Mouse (Mus musculus) MEL (cell line): ENCODE results near the gene Ybx2. TPM values are rescaled to one million over a fixed set of nuclear protein-coding genes. Genes with fewer than 3 reads are reported as not detected.

ENCODE experiments used
- DNase-seq: peaks from one replicate; pipeline ENCODE4 v3.0.0; 2011; ENCODE audit warnings: low read depth, low spot score
- H3K27ac ChIP-seq: 2 replicates; pipeline ENCODE4 v1.5.1; 2012; ENCODE audit warnings: low read depth, mild to moderate bottlenecking, control low read depth, low read length, moderate library complexity; ENCODE audit not compliant: control insufficient read depth
- H3K27me3 ChIP-seq, 2 experiments: fragments of 150-350 bp in 1 of 2; sonication (generic) in 1 of 2; 2 replicates each; pipeline ENCODE4 v1.6.1; 2012; ENCODE audit warnings: low read length in 2 of 2, mild to moderate bottlenecking in 2 of 2, improper control_type of control experiment in 1 of 2, moderate library complexity in 1 of 2; ENCODE audit not compliant: insufficient read depth in 2 of 2, control insufficient read depth in 1 of 2
- H3K36me3 ChIP-seq, 2 experiments: 2 replicates each; pipeline ENCODE4 v1.6.1; 2012 to 2014; ENCODE audit warnings: low read length in 2 of 2, improper control_type of control experiment in 1 of 2, inconsistent platforms in 1 of 2, mild to moderate bottlenecking in 1 of 2; ENCODE audit not compliant: insufficient read depth in 2 of 2, control insufficient read depth in 1 of 2
- H3K4me1 ChIP-seq, 2 experiments: fragments of 150-350 bp in 1 of 2; sonication (generic) in 1 of 2; 2 replicates each; pipeline ENCODE4 v1.6.1; 2012; ENCODE audit warnings: low read length in 2 of 2, improper control_type of control experiment in 1 of 2, mild to moderate bottlenecking in 1 of 2; ENCODE audit not compliant: insufficient read depth in 2 of 2, control insufficient read depth in 1 of 2
- H3K4me3 ChIP-seq, 2 experiments: fragments of 150-350 bp in 1 of 2; sonication (generic) in 1 of 2; 2 replicates each; pipeline ENCODE4 v1.5.1; 2012; ENCODE audit warnings: low read depth in 2 of 2, low read length in 2 of 2, mild to moderate bottlenecking in 2 of 2, moderate library complexity in 2 of 2, control low read depth in 1 of 2, improper control_type of control experiment in 1 of 2; ENCODE audit not compliant: control insufficient read depth in 1 of 2, insufficient read depth in 1 of 2
- H3K79me2 ChIP-seq: 2 replicates; pipeline ENCODE4 v1.6.1; 2012; ENCODE audit warnings: mild to moderate bottlenecking, low read length, moderate library complexity; ENCODE audit not compliant: control insufficient read depth, poor library complexity, insufficient read depth
- H3K9ac ChIP-seq: 2 replicates; pipeline ENCODE4 v1.6.1; 2012; ENCODE audit warnings: low read depth, mild to moderate bottlenecking, control low read depth, low read length, moderate library complexity; ENCODE audit not compliant: control insufficient read depth, poor library complexity, severe bottlenecking
- H3K9me3 ChIP-seq: fragments of 150-350 bp; sonication (generic); replicated peaks from 2 replicates; pipeline ENCODE4 v1.6.1; 2012; ENCODE audit warnings: mild to moderate bottlenecking, low read length, improper control_type of control experiment, moderate library complexity; ENCODE audit not compliant: insufficient read depth
- CHD1 ChIP-seq: IDR thresholded peaks from 2 replicates; pipeline ENCODE4 v1.6.1; 2012; ENCODE audit warnings: low read depth, mild to moderate bottlenecking, inconsistent platforms, low read length, improper control_type of control experiment
- CTCF ChIP-seq, 3 experiments: IDR thresholded peaks in 2 of 3; conservative IDR thresholded peaks in 1 of 3; 2 replicates each; pipeline ENCODE4 v1.5.1; 2011 to 2012; ENCODE audit warnings: low read length in 3 of 3, low read depth in 2 of 3, mild to moderate bottlenecking in 2 of 3, improper control_type of control experiment in 1 of 3, inconsistent platforms in 1 of 3, mixed read lengths in 1 of 3, moderate library complexity in 1 of 3; ENCODE audit not compliant: control insufficient read depth in 1 of 3, insufficient read depth in 1 of 3, poor library complexity in 1 of 3, severe bottlenecking in 1 of 3
- E2F4 ChIP-seq: IDR thresholded peaks from 2 replicates; pipeline ENCODE4 v1.6.1; 2011; ENCODE audit warnings: low read depth, low read length, improper control_type of control experiment, borderline replicate concordance
- EP300 ChIP-seq, 2 experiments: IDR thresholded peaks; 2 replicates each; pipeline ENCODE4 v1.6.1; 2011; ENCODE audit warnings: improper control_type of control experiment in 2 of 2, low read length in 2 of 2, low read depth in 1 of 2, mild to moderate bottlenecking in 1 of 2
- GABPA ChIP-seq: IDR thresholded peaks from 2 replicates; pipeline ENCODE4 v1.6.1; 2012; ENCODE audit warnings: low read depth, mild to moderate bottlenecking, inconsistent platforms, low read length, improper control_type of control experiment, moderate library complexity
- HCFC1 ChIP-seq: IDR thresholded peaks from 2 replicates; pipeline ENCODE4 v1.6.1; 2012; ENCODE audit warnings: low read depth, mild to moderate bottlenecking, inconsistent platforms, low read length, improper control_type of control experiment, moderate library complexity
- JUND ChIP-seq: IDR thresholded peaks from 2 replicates; pipeline ENCODE4 v1.6.1; 2011; ENCODE audit warnings: low read depth, mild to moderate bottlenecking, improper control_type of control experiment, low read length
- KAT2A ChIP-seq: conservative IDR thresholded peaks from 2 replicates; pipeline ENCODE4 v1.6.1; 2012; ENCODE audit warnings: low read depth, low read length, improper control_type of control experiment, inconsistent platforms
- MAX ChIP-seq: IDR thresholded peaks from 2 replicates; pipeline ENCODE4 v1.6.1; 2011; ENCODE audit warnings: low read length, improper control_type of control experiment
- MAZ ChIP-seq: IDR thresholded peaks from 2 replicates; pipeline ENCODE4 v1.6.1; 2012; ENCODE audit warnings: low read depth, mild to moderate bottlenecking, inconsistent platforms, low read length, improper control_type of control experiment
- MEF2A ChIP-seq: IDR thresholded peaks from 2 replicates; pipeline ENCODE4 v1.6.1; 2014; ENCODE audit warnings: low read depth, mild to moderate bottlenecking, inconsistent platforms, low read length, improper control_type of control experiment; ENCODE audit not compliant: poor library complexity, insufficient replicate concordance, severe bottlenecking; ENCODE audit errors: extremely low read depth
- MYB ChIP-seq: IDR thresholded peaks from 2 replicates; pipeline ENCODE4 v1.6.1; 2011; ENCODE audit warnings: mild to moderate bottlenecking, low read depth, low read length, improper control_type of control experiment
- MYC ChIP-seq: IDR thresholded peaks from 2 replicates; pipeline ENCODE4 v1.6.1; 2011; ENCODE audit warnings: low read depth, mild to moderate bottlenecking, low read length, improper control_type of control experiment, moderate library complexity
- POLR2A ChIP-seq, 2 experiments: IDR thresholded peaks; 2 replicates each; pipeline ENCODE4 v1.6.1; 2011 to 2012; ENCODE audit warnings: low read length in 2 of 2, mild to moderate bottlenecking in 2 of 2, control low read depth in 1 of 2, improper control_type of control experiment in 1 of 2, low read depth in 1 of 2, moderate library complexity in 1 of 2; ENCODE audit not compliant: control insufficient read depth in 1 of 2, insufficient read depth in 1 of 2, poor library complexity in 1 of 2
- RAD21 ChIP-seq: IDR thresholded peaks from 2 replicates; pipeline ENCODE4 v1.6.1; 2011; ENCODE audit warnings: mild to moderate bottlenecking, low read depth, low read length, improper control_type of control experiment
- UBTF ChIP-seq: IDR thresholded peaks from 2 replicates; pipeline ENCODE4 v1.6.1; 2012; ENCODE audit warnings: low read depth, mild to moderate bottlenecking, inconsistent platforms, low read length, improper control_type of control experiment, moderate library complexity, borderline replicate concordance; ENCODE audit not compliant: insufficient read depth
- USF2 ChIP-seq, 2 experiments: IDR thresholded peaks; 2 replicates each; pipeline ENCODE4 v1.6.1; 2011 to 2012; ENCODE audit warnings: improper control_type of control experiment in 2 of 2, low read length in 2 of 2, borderline replicate concordance in 1 of 2, inconsistent platforms in 1 of 2, low read depth in 1 of 2, mild to moderate bottlenecking in 1 of 2; ENCODE audit not compliant: insufficient read depth in 1 of 2
- ZMIZ1 ChIP-seq: IDR thresholded peaks from 2 replicates; pipeline ENCODE4 v1.6.1; 2012; ENCODE audit warnings: low read depth, mild to moderate bottlenecking, inconsistent platforms, low read length, improper control_type of control experiment, moderate library complexity
- ZNF384 ChIP-seq: IDR thresholded peaks from 2 replicates; pipeline ENCODE4 v1.6.1; 2012; ENCODE audit warnings: low read depth, mild to moderate bottlenecking, inconsistent platforms, low read length, improper control_type of control experiment
- polyA plus RNA-seq, 2 experiments: library from polyadenylated mRNA; stranded (reverse) in 1 of 2; unstranded in 1 of 2; fragments of >175 nt in 1 of 2; fragments of >200 nt in 1 of 2; gene quantifications; 2 replicates each; pipeline versions ENCODE4 v1.2.1 to v1.2.4; 2012; ENCODE audit warnings: low replicate concordance in 2 of 2, low read depth in 1 of 2; ENCODE audit not compliant: insufficient read length in 2 of 2, insufficient read depth in 1 of 2, missing spikeins in 1 of 2
- total RNA-seq: library from RNA; depleted of rRNA; stranded (reverse); fragments of 300-350 nt; gene quantifications from 2 replicates; pipeline ENCODE4 v1.2.3, GENCODE M21; 2012

Ybx2 gene
- total and polyA plus RNA-seq, 3 experiments = 0.50 to 0.92 TPM; not detected in 1

GRCm38 (mm10) chr11:69940962-69941361 lies 5.4 kb downstream of the Ybx2 start:
- TF ChIP-seq MAZ (no peak), E2F4 (no peak), JUND (no peak)
- Histone ChIP-seq H3K79me2 (no peaks in the 10 kb centered on the region), H3K4me1 (no peaks in the 10 kb centered on the region), H3K27ac (no peak overlapping the region), H3K9me3 (no peaks in the 10 kb centered on the region), H3K27me3 (peaks cover 10 to 14% of the 10 kb centered on the region in 2 experiments), H3K36me3 (no peaks in the 10 kb centered on the region), H3K4me3 (no peak overlapping the region), H3K9ac (no peak overlapping the region)
- DNase-seq = no peak

GRCm38 (mm10) chr11:69945216-69945615 lies 9.6 kb downstream of the Ybx2 start:
- Histone ChIP-seq H3K27me3 (peaks cover 8 to 14% of the 10 kb centered on the region in 2 experiments), H3K79me2 (no peaks in the 10 kb centered on the region), H3K4me3 (no peak overlapping the region)
- no peak for TF ChIP-seq RAD21
- no peak for TF ChIP-seq USF2 (IDR thresholded peaks at IDR 0.05; ENCODE audit: borderline replicate concordance in 1 of 2, insufficient read depth in 1 of 2, low read depth in 1 of 2, low read length in 2 of 2)
- TF ChIP-seq CHD1 = no peak
- TF ChIP-seq, all 39 proteins: peak for 0
- H3K36me3 ChIP-seq = no peaks in the 10 kb centered on the region; a peak in 1 of 4 replicates
- no peak overlapping the region for H3K9ac ChIP-seq
- H3K4me1 ChIP-seq = peaks cover 0 to 11% of the 10 kb centered on the region in 2 experiments; a peak in 2 of 4 replicates
- H3K27ac ChIP-seq = no peak overlapping the region
- DNase-seq = no peak
- H3K9me3 ChIP-seq = no peaks in the 10 kb centered on the region

- no peak for TF ChIP-seq HCFC1
- TF ChIP-seq ZNF384 = no peak
- TF ChIP-seq GABPA = no peak
- no peak for TF ChIP-seq MAZ
- TF ChIP-seq USF2 (IDR thresholded peaks at IDR 0.05; ENCODE audit: borderline replicate concordance in 1 of 2, insufficient read depth in 1 of 2, low read depth in 1 of 2, low read length in 2 of 2) = no peak
- no peak for TF ChIP-seq JUND
- TF ChIP-seq POLR2A (IDR thresholded peaks at IDR 0.05; ENCODE audit: control insufficient read depth in 1 of 2, insufficient read depth in 1 of 2, low read depth in 1 of 2, low read length in 2 of 2, poor library complexity in 1 of 2) = no peak
- no peak for TF ChIP-seq MEF2A
- no peak for TF ChIP-seq CHD1
- TF ChIP-seq KAT2A = no peak
- TF ChIP-seq EP300 (IDR thresholded peaks at IDR 0.05; ENCODE audit: low read depth in 1 of 2, low read length in 2 of 2) = no peak
- TF ChIP-seq MYC = no peak
- TF ChIP-seq CTCF (IDR thresholded peaks at IDR 0.05 in 2 of 3, conservative IDR thresholded peaks at IDR 0.05 in 1 of 3; ENCODE audit: control insufficient read depth in 1 of 3, insufficient read depth in 1 of 3, low read depth in 2 of 3, low read length in 3 of 3, poor library complexity in 1 of 3, severe bottlenecking in 1 of 3) = no peak
- TF ChIP-seq UBTF = no peak
- TF ChIP-seq ZMIZ1 = no peak
- TF ChIP-seq MYB = no peak
- no peak for TF ChIP-seq MAX
- TF ChIP-seq, all 39 proteins: peak for 0
- H3K27me3 ChIP-seq = peaks cover 8 to 14% of the 10 kb centered on the region in 2 experiments
- no peaks in the 10 kb centered on the region for H3K79me2 ChIP-seq
- no peaks in the 10 kb centered on the region; a peak in 1 of 4 replicates for H3K36me3 ChIP-seq
- H3K9me3 ChIP-seq = no peaks in the 10 kb centered on the region
- DNase-seq = no peak
- H3K27ac ChIP-seq = no peak overlapping the region
- no peak overlapping the region for H3K4me3 ChIP-seq
- no peak overlapping the region for H3K9ac ChIP-seq
- peaks cover 0 to 11% of the 10 kb centered on the region in 2 experiments; a peak in 2 of 4 replicates for H3K4me1 ChIP-seq
Measured at GRCm38 (mm10) chr11:69945997-69946891, 10.6 kb downstream of the Ybx2 start.
